Mouse (Mus musculus) inflammation-experienced regulatory T-cells, adult 6 months (primary cell): ENCODE data around the gene Tnnt3. TPM values are rescaled to one million over a fixed set of nuclear protein-coding genes. Genes with fewer than 3 reads are reported as not detected.

Experiments
- ATAC-seq: one replicate; pipeline ENCODE4 v1.8.0; 2017
- polyA plus RNA-seq, 3 experiments: library from polyadenylated mRNA; unstranded; fragments of 100-300 nt; shearing (Covaris generic); gene quantifications; one replicate each; pipeline ENCODE4 v1.2.1; 2017

Gene Tnnt3
- polyA plus RNA-seq: 1 to 10 TPM; 2.5 to 3.8 (median 2.8) TPM

DNA sequence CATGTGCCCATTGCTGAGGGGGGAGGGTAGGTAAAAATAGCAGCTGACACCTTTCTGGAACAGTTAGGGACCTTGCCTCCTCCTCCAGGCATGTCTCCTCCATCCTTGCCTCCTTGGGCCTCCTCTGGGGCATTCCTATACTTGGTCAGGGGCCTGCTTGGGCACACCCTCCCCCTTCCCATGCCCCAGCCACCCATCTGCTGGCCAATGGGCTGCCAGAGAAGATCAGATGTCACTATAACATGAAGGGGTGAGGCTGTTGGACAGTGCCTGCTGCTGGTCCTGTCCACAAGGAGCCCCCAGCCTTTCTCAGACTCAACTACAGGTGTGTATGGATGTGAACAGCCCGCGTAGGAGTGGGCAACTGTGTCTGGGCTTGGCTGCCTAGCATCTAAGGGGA is at the start of gene Tnnt3:
Gene Tnnt3 (plus strand): TSS at position 262 of the 400 bp plus-strand sequence.
- no peak for ATAC-seq

GRCm38 (mm10) chr7:142449038-142449617 is 49.5 kb upstream of the Tnnt3 start:
- ATAC-seq: no peak

DNA sequence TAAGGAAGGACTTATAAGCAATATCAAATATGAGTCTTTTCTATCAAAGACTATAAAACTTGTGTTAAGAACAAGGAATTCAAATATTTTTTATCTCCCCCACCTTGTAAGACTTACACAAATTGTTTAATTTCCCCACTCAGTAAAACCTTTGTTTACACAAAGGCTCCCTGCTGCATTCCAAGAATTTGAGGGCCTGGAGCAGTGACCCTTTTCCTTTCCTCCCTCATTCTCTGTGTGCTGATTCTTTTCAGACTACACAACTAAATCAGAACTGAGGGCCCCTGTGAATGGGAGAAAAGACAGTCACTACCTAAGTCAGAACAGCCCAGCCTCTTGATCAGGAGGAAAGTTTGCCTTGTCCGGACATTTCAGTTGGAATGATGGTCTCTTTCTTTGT is 43.9 kb upstream of the Tnnt3 start:
- no peak for ATAC-seq

GRCm38 (mm10) chr7:142455251-142455650 is 43.4 kb upstream of the Tnnt3 start:
- no peak for ATAC-seq

- no peak for ATAC-seq
These were observed 41.8 kb upstream of the Tnnt3 start for GRCm38 (mm10) chr7:142456806-142457205.

GRCm38 (mm10) chr7:142457227-142457811 is 41.3 kb upstream of the Tnnt3 start:
- ATAC-seq: no peak

GRCm38 (mm10) chr7:142458026-142458425 is 40.6 kb upstream of the Tnnt3 start:
- no peak for ATAC-seq

GRCm38 (mm10) chr7:142458676-142459298 is 39.8 kb upstream of the Tnnt3 start:
- ATAC-seq: no peak

- ATAC-seq: no peak
These were observed 39.3 kb upstream of the Tnnt3 start for GRCm38 (mm10) chr7:142459299-142459691.

GRCm38 (mm10) chr7:142460636-142461077 is 38.0 kb upstream of the Tnnt3 start, which contains the start of gene Lsp1:
Gene Lsp1, plus strand, starts transcription at chr7:142460809.
- peak; percentile 49 for ATAC-seq

- peak; percentile 23 for ATAC-seq
These were observed 37.2 kb upstream of the Tnnt3 start for GRCm38 (mm10) chr7:142461446-142461845.

- ATAC-seq: no peak
These were observed 36.4 kb upstream of the Tnnt3 start for GRCm38 (mm10) chr7:142462190-142462589.

- peak; percentile 35 for ATAC-seq
These were observed 36.0 kb upstream of the Tnnt3 start for GRCm38 (mm10) chr7:142462594-142463078.

- ATAC-seq: peak; percentile 32
These were observed 28.4 kb upstream of the Tnnt3 start for GRCm38 (mm10) chr7:142470171-142470691.

DNA sequence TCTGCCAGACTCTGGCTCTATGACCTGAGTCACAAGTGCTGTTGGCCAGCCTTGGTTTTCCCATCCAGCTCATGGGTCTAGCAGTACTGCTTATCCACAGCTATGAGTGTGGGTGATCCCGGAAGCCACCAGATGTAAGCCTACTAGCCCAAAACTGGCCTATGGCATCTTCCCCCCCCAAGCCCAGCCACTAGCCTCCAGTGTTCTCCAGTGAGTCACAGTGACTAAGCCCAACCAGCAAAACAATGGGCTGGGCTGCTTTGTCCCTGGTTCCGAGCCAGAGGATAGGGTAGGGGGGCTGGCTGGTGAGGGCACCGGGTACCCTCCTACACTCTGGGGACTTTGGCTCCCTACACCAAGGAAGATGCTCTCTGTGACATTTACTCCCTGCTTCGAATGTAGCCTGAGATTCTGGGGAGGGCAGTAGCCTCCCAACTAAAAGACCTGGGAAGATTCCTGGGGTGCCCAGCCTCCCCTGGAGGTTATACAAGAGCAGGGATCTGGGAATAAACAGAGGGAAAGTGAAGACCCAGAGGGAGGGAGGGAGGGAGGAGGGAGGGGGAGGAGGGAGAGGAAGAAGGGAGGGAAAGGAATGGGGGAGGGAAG is 27.7 kb upstream of the Tnnt3 start:
- ATAC-seq: no peak

DNA sequence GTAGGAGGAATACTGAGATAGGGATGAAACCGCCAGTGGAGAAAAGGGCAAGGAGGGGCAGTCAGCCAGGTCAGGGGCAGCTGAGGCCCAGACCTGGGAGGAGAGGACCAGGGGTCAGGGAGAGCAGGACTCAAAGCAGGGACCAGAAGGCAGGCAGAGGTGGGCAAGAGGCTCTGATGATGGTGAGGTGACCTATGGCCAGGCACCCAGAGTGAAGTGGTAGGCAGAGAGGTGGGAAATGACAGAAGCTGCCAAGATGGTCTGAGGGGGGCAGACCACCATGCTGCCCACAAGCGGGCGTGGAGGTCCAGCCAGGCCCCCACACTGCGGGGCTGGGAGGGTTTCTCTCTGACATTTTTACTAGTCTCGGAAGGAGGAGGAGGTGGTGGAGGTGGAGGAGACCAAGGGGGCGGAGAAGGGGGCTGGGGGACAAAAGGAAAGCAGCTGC is 27.2 kb upstream of the Tnnt3 start:
- no peak for ATAC-seq

DNA sequence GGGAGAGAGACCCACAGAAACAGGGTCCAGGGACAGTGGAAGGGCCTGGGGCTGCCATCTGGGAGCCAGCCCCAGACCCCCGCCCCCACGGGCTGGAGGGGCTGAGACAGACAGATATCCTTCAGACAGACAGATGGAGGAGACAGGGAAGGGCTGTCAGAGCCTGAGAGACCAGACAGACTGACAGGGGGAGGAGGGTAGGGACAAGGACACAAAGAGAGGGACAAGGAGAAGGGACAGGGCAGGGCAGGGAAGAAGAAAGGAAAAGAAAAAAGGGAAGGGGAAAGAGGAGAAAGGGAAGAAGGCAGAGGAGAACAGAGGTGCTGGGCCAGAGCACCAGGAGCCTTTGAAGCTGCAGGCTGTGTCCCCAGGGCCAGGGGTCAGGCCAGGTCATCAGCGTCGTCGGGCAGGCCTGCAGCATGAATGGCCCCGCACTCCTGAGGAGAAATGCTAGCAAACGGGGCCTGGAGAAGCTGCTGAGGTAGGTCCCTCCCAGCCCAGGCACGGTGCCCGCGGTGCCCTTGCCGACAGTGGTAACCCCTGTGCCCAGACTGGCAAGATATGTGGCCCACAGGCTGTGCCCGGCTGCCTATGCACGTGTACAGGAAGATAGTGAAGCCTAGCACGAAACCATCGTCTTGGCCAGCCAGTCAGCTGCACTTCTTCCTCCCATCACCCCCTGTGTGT is 26.6 kb upstream of the Tnnt3 start:
- ATAC-seq: no peak

GRCm38 (mm10) chr7:142472936-142473335 is 25.7 kb upstream of the Tnnt3 start:
- ATAC-seq: no peak

GRCm38 (mm10) chr7:142473476-142473875 is 25.2 kb upstream of the Tnnt3 start:
- ATAC-seq: no peak

DNA sequence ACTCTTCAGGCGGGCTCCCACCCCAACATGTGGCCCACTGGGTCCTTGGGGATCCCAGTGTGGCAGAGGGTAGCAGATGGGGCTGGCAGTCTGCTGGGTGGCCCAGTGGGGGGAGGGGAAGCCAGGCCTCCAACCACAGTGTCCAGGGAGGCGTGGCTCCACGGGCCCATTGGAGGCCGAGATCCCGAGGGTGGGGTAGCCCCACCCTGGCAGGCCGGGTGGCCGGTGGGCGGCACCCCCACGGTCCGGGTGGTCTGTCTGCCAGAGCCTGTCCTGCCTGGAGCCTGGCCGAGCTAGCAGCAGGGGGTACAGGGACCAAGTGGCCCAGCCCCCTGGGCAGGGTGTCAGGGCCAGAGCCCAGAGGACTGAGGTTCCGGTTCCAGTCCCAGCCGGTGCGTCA is 23.8 kb upstream of the Tnnt3 start:
- no peak for ATAC-seq

- no peak for ATAC-seq
These were observed 23.0 kb upstream of the Tnnt3 start for GRCm38 (mm10) chr7:142475641-142476040.

- no peak for ATAC-seq
These were observed 22.4 kb upstream of the Tnnt3 start for GRCm38 (mm10) chr7:142476271-142476670.
